Comparison of ENCODE assay signal across 10 mouse cellular contexts in the genomic region with DNA sequence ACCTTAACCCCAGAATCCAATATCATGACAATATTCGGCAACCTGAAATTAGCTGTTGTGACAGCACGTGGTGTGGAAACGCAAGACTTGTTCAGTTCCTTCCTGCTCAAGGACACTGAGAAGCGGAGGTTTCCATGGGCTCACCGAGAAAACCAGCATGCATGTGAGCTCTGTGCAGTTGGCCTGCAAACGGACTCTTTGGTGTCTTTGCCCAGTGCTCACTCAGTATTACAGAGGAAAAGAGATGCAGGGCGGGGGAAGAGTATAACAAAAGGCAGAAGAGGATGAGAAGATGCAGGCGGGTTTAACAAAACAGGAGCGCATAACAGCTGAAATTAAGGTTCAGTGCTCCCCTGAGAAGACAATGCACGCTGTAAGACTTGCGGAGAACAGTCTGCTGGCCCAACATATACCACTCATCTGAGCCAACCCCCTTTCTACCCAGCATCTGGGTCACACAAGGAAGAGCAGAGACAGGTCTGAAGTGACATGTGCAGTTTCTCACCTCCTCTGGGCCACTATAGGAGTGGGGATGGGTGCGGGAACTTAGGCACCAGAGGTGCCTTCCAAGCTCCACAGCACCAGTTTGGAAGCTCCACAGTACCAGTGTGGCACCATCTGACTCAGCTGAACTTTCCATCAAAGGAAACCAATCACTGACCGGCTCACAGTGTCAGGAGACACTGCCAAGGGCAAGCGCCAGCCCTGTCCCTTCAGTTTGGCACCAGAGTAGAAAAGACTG.
DNase-seq lines count a peak whose midpoint lies in the region; ATAC-seq lines count a peak whose summit lies in the region.
"Had no signal": no experiment of that assay in that cellular context is flagged by ENCODE, and none has a peak within 500 bp of the region (broad histone marks: within the 10 kb centered on the region; RNA-seq: fewer than 3 reads in every experiment).

No protein-coding gene starts in this region.

- no peak overlapping the region for H3K9ac ChIP-seq in forebrain, embryonic 13.5 days
- no peak overlapping the region for H3K9ac ChIP-seq in intestine, embryonic 16.5 days (ENCODE audit: low read depth, low read length)

- no peaks in the 10 kb centered on the region for H3K9me3 ChIP-seq in forebrain, embryonic 13.5 days (replicated peaks)
- no peaks in the 10 kb centered on the region for H3K9me3 ChIP-seq in intestine, embryonic 16.5 days (ENCODE audit: control insufficient read depth, low read length)
- H3K9me3 ChIP-seq: limb, embryonic 10.5 days had no signal

- H3K4me3 ChIP-seq in forebrain, embryonic 13.5 days: no peak overlapping the region
- H3K4me3 ChIP-seq in intestine, embryonic 16.5 days (ENCODE audit: low read length): no peak overlapping the region
- H3K4me3 ChIP-seq: limb, embryonic 10.5 days had no signal

- intact Hi-C loops in left cerebral cortex, postnatal 4 days (cut with DNase I): no loop called here

- H3K4me2 ChIP-seq in forebrain, embryonic 13.5 days: no peak overlapping the region
- H3K4me2 ChIP-seq in intestine, embryonic 16.5 days (ENCODE audit: low read depth, low read length): no peak overlapping the region

- H3K27ac ChIP-seq in forebrain, embryonic 13.5 days: no peak overlapping the region; the same call in 1 of the 2 replicates
- no peak overlapping the region for H3K27ac ChIP-seq in intestine, embryonic 16.5 days (ENCODE audit: low read length)
- H3K27ac ChIP-seq: limb, embryonic 10.5 days had no signal

- H3K36me3 ChIP-seq in forebrain, embryonic 13.5 days (ENCODE audit: poor library complexity, severe bottlenecking): no peaks in the 10 kb centered on the region
- H3K36me3 ChIP-seq in intestine, embryonic 16.5 days (ENCODE audit: control insufficient read depth, insufficient read depth, low read length): no peaks in the 10 kb centered on the region
- H3K36me3 ChIP-seq: limb, embryonic 10.5 days had no signal

- H3K4me1 ChIP-seq in forebrain, embryonic 13.5 days: peaks cover 23% of the 10 kb centered on the region
- H3K4me1 ChIP-seq in intestine, embryonic 16.5 days (ENCODE audit: control insufficient read depth, insufficient read depth, low read length): no peaks in the 10 kb centered on the region
- H3K4me1 ChIP-seq: limb, embryonic 10.5 days had no signal

- peak; percentile 14 for DNase-seq in Muller cell, postnatal 12 days (ENCODE audit: inconsistent ontology term)
- peak; percentile 37 for DNase-seq in adrenal gland, postnatal 25 days
- peak; percentile 59 for DNase-seq in left cerebral cortex, postnatal 4 days
- DNase-seq in urinary bladder, postnatal 36 days (ENCODE audit: low spot score in 2 of 2): no peak
- no peak for DNase-seq in thymus, postnatal 25 days
- DNase-seq: gastrocnemius, postnatal 14 days had no signal

- WGBS in forebrain, embryonic 13.5 days: 75% methylated on average over 14 of the region's 14 CpGs
- 79% methylated on average over 14 of the region's 14 CpGs for WGBS in intestine, embryonic 16.5 days

- ATAC-seq in forebrain, embryonic 13.5 days: 0 out of 2 replicates have a peak, but pooled peaks have one; percentile 33
- no peak for ATAC-seq in intestine, embryonic 16.5 days
- ATAC-seq: Patski had no signal

- H3K27me3 ChIP-seq in forebrain, embryonic 13.5 days: no peaks in the 10 kb centered on the region
- H3K27me3 ChIP-seq in intestine, embryonic 16.5 days (replicated peaks; ENCODE audit: control insufficient read depth, insufficient read depth, low read length): no peaks in the 10 kb centered on the region
- H3K27me3 ChIP-seq: Patski had no signal

Comparison
In these comparisons a context has a peak if more than half of its experiments do, and no peak if none do; other contexts are left out.
1. DNase-seq: peak in Muller cell, postnatal 12 days (single experiment), adrenal gland, postnatal 25 days (single experiment) and left cerebral cortex, postnatal 4 days (single experiment); none in urinary bladder, postnatal 36 days (0 of 2) and thymus, postnatal 25 days (single experiment).